Mouse (Mus musculus) layer of hippocampus, adult 2 months (tissue): ENCODE data around the gene Rac2. TPM values are rescaled to one million over a fixed set of nuclear protein-coding genes. Genes with fewer than 3 reads are reported as not detected.
A peak's percentile ranks its signal among the peaks of the same experiment; 100 is the strongest.

Experiments
- DNase-seq, 2 experiments: peaks; one replicate each; pipeline ENCODE4 v3.0.0; 2022; ENCODE audit warnings: low spot score in 2 of 2
- H3K27ac ChIP-seq: fragments of 200-600 bp; 2 replicates; pipeline ENCODE4 v1.8.1; 2022
- H3K4me3 ChIP-seq: fragments of 200-600 bp; 2 replicates; pipeline ENCODE4 v1.8.1; 2022; ENCODE audit warnings: mild to moderate bottlenecking
- CTCF ChIP-seq: fragments of 200-600 bp; conservative IDR thresholded peaks from 2 replicates; pipeline ENCODE4 v1.8.1; 2022; ENCODE audit warnings: antibody characterized with exemption, mild to moderate bottlenecking, moderate library complexity
- total RNA-seq, 2 experiments: library from RNA; stranded (reverse); gene quantifications; 2 replicates each; pipeline ENCODE4 v1.2.3; 2021

The Rac2 gene
- total RNA-seq, 2 experiments from 2014 or later = 2.2 to 3.7 TPM

DNA sequence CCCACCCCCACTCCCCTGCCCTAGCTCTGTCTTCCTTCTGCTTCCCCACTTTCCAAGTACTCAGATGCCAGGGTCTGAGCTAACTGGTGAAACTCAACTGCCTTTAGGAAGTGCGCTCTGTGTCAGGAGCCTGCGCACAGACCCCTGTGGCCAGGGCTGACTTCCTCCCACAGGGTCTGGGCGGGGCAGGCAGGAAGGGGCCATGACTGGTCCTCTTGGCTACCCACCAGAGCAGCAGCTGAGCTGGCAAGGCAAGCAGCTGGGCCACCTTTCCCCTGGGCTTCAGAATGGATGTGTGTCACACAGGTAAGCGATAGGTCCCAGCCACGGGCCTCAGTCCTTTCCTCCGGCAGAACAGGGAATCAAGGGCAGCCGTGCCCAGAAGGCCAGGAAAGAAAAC, 24.3 kb upstream of the Rac2 start, which contains the start of gene Cyth4:
Cyth4 (plus strand) TSS at position 134 of the 400 bp plus-strand sequence.
- no peak for TF ChIP-seq CTCF
- Histone ChIP-seq H3K27ac (peak within 1 kb of the TSS; percentile 49; the same call in 1 of the 2 replicates), H3K4me3 (peak within 1 kb of the TSS; percentile 31)
- DNase-seq = no peak

DNA sequence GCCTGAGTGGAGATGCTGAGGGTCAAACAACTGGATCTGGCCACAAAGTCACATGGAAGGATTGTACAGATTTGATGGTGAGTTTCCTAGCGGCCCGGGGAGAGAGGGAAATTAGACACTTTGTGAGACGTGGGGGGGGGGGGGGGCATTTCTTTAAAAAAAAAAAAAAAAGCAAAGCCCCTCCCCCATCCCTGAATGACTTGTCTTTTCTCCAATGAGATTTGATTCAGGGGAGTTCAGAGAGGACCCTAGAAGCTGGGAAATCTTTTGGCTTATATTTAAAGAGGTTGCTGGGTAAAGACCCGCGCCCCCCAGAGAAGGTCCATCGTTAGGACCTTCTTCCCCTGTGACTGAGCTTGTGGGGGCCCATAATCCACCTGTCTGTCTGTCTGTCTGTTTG, 23.9 kb upstream of the Rac2 start:
- no peak for DNase-seq
- Histone ChIP-seq H3K27ac (no peak overlapping the region), H3K4me3 (no peak overlapping the region)
- TF ChIP-seq CTCF = no peak

DNA sequence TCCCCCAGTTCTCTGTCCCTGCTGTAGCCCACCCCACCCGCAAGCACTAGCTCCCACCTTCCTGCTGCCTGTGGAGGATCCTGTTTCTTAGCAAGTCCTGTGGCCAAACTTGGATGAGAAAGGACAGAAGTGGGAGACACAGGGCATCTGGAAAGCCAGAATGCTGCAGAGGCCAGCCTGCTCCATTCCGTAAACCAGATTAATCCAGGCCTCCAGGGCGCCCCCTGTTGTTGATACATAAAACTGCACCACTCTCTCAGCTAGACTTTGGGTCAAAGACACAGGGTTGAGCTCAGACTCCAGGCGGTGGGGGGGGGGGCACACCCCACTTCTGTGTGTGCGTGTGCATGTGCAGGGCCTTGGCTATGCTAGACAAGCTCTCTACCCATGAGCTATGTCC, 22.9 kb upstream of the Rac2 start:
- peak; percentile 55 for TF ChIP-seq CTCF
- DNase-seq = no peak
- H3K4me3 ChIP-seq = no peak overlapping the region
- no peak overlapping the region for H3K27ac ChIP-seq

DNA sequence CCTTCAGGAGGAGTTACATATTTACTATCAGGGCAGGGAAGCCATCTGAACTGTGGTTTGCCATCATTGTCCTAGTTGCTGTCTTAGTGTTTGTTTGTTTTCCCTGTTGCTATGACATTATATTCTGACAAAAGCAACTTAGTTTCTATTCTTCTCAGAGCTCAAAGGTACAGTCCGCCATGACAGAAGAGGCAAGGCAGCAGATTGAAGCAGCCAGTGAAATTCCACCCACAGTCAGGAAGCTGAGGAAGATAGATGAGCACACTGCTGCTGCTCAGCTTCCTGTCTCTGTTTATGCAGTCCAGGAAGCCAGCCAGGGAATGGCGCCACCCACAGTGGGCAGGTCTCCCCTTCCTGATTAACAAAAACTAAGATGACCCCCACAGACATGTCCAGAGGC, 22.2 kb upstream of the Rac2 start:
- Histone ChIP-seq H3K27ac (no peak overlapping the region), H3K4me3 (no peak overlapping the region)
- no peak for DNase-seq
- no peak for TF ChIP-seq CTCF

DNA sequence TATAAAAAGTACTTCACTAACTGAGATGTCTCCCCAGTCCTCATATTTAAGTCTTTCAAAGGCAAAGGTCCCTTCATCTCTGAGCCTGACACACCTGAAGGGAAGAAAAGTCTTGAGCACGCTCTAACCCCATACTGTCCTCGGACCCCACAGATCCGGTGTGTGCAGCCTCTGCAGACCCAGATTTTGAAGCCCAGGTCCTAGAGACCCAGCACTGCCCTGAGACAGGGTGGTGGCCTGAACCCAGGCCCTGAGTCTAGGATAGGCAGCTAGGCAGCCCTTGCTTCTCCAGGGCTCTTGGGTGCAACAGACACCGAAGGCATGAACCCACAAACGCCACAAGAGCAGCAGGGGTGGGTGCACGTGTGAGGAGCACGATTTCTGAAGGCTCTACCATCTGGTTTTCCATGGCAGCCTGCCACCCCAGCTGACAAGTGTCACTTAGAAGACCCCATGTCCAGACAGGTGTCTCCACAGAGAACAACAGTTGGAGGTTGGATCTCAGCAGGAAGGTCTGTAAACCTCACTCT, 21.4 kb upstream of the Rac2 start:
- TF ChIP-seq CTCF = no peak
- H3K27ac ChIP-seq = no peak overlapping the region
- H3K4me3 ChIP-seq = no peak overlapping the region
- no peak for DNase-seq

DNA sequence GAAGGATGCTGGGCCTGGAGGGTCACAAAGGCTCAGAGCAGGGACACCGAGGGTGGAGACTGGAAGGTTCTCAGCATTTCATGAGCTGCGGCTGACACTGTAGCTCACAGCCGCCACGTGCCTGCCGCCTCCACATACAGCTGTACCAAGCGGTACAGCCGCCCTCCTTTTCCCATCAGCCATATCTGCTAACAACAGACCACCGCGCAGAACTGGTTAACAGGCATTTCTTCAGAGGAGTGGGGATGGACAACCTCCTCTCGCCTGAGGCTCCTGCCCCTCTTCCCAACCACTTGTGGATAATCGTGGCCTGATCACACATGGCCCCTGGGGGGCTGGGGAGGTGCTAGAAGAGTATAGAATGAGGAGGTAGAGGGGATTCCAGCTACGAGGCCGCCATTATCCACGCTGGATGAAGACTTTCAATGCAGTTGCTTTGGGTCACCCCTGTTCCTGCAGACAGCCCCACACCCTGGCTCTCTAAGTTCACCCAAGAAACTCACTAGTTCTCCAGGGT, 19.9 kb upstream of the Rac2 start:
- Histone ChIP-seq H3K4me3 (no peak overlapping the region), H3K27ac (no peak overlapping the region)
- DNase-seq = no peak
- TF ChIP-seq CTCF = no peak

DNA sequence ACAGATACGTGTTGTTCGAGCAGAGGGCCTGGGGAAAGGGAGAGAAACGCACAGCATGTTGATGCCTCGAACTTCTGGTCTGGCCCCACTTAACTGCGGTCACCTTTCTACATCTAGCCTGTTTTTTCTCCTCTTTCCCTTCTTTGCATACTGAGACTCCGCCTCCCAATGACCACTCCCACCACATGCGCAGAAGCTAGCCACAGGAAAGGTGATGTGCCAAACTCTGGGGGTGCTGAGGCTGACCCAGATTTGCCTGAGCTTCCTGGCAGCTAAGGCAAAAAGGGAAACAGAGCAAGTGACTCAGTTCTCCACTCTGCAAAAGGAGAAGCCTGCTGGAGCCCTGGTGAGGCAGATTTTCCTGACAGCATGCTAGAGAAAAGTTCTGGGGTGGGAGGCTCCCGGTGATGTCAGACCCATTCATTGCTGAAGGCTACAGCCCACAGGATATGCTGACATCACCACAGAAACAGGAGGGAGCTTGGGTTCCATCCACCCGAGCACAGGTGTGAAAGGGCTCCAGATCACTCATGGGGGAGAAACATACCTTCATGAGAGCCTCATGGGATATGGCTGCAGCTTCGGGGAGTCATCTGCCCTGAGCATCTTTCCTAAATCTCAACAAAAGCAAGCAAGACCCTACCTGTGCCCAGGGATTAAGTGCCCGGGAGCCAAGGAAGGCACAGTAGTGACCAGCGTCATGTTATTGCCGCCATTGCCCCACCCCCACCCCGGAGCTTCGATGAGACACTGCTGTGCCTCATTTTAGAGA, 19.3 kb upstream of the Rac2 start:
- H3K4me3 ChIP-seq = no peak overlapping the region
- TF ChIP-seq CTCF = no peak
- H3K27ac ChIP-seq = no peak overlapping the region
- no peak for DNase-seq

DNA sequence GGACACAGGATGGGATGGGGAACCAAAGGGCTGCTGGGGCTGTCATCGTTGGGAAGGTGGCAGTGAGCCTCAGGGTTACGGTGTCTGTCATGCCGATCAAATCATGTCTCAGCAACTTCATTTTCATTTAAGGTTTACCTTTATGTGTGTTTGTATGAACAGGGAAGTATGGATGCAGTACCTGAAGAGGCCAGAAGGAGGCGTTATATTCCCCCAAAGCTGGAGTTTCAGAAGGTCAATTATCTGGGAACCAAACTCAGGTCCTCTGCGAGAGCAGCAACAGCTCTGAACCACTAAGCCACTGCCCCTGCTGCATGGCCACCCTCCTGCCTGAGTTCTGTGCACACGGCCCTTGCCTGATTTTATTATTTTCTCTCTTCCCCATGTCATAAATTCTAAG, 18.2 kb upstream of the Rac2 start:
- no peak overlapping the region for H3K27ac ChIP-seq
- H3K4me3 ChIP-seq = no peak overlapping the region
- TF ChIP-seq CTCF = peak; percentile 64
- no peak for DNase-seq

DNA sequence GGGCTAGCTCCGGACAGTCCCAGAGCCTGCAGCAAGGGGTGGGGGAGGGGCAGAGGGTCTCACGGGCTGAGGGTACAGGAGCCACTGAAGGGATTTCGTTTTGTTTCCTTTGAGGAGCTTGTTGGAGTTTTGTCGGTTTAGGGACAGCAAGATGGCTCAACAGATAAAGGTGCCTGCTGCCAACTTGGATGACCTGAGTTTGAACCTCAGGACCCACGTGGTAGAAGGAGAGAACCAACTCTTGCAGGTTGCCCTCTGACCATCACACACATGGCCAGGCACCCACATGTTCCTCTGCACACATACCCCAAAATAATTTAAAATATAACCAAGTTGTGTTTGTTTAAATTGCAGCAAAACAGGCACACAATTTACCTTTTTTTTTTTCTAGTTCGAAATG, 17.4 kb upstream of the Rac2 start:
- no peak overlapping the region for H3K27ac ChIP-seq
- no peak overlapping the region for H3K4me3 ChIP-seq
- no peak for DNase-seq
- no peak for TF ChIP-seq CTCF

DNA sequence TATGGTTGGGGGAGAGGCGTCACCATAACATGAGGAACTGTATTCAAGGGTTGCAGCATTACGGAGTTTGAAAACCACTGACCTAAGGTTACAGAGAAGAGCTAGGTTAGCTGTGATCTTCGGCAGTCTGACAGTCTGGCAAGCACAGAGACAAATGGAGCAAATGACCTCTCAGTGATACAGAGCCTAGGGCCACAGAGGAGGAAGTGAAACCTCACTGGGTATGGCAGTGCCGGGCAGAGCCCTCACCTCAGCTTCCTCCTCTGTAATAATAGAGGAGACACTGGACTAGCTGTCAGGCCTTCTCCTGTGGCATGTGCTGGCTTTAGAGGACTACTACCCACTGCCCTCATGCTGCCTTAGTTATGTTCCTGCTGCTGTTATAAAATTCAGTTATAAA, 16.3 kb upstream of the Rac2 start:
- no peak for TF ChIP-seq CTCF
- no peak for DNase-seq
- Histone ChIP-seq H3K27ac (no peak overlapping the region), H3K4me3 (no peak overlapping the region)

DNA sequence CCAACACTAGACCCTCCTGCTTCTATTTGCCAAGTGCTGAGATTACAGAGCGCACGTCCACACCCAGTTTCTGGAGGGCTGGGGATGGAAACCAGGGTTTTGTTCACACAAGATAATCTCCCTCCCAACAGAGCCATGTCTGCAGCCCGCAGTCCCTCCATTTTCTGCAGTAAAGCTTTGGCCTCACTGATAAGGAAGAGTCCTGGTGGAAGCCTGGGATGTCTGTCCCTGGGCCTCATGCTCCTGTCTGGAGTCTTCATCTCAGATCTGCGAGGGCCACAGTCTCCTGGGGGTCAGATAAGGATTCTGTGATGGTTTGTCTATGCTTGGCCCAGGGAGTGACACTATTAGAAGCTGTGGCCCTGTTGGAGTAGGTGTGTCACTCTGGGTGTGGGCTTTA, 15.5 kb upstream of the Rac2 start:
- Histone ChIP-seq H3K27ac (no peak overlapping the region), H3K4me3 (no peak overlapping the region)
- TF ChIP-seq CTCF = no peak
- no peak for DNase-seq

DNA sequence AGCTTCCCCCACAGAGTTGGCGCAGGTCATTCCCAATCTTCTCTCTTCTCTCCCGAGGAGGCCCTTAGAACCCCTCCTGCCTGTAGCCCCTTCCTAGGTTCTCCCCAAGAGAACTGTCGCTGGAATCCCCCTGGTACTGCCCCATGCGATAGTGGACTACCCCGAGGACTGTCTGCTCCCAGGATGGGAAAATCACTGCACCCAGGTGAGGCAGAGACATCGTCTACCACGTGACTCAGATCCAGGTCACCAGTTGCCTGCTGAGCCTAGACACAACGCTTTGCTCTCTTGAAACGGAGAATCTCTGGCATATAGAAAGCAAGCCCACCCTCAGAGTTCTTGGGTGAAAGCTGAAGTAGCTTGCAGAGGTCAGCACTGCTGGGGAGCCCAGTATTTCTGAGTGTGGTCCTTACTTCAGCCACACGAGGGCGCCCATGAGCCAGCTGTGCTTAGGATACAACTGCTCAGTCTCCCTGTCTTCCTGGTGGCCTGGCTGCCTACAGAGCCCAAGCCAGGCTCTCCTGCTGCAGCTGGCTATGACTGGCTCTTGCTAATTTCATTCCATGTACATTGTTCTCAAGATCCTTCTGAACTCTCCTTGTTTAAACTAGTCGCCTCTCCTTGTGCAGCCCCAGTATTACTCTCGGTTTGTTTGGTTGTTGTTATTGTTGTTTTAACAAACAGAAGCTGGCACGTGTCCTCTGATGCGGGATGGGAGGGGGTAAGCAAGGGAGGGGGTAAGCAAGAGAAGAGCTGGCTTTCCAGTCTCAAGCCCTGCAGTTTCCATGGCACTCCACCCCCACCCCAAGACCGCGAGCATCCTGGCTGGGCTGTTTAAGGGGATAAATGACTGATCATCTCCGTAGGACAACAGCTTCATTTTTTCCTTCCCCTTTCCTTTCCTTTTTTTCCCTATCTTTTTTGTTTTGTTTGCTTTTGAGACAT, 14.7 kb upstream of the Rac2 start:
- TF ChIP-seq CTCF = peak; percentile 97
- Histone ChIP-seq H3K27ac (no peak overlapping the region), H3K4me3 (no peak overlapping the region)
- DNase-seq = peak; percentile 86 to 92

DNA sequence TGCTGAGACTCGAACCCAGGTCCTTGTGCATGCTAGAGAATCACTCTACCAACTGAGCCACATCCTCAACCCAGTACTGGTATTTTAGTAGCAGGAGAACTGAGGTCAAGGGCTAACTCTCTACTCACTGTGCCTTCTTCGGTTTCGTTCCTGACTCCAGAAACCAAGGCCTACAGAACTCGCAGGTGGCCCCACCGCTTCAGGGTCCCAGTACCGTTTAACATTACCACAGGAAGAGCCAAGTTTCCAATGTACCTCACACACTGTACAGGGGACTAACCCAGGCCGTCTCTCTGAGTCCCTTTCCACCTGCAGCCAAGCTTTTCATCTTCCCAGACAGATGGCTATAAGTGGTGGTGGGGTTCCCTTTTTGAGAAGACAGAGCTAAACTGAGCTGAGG, 12.8 kb upstream of the Rac2 start:
- no peak overlapping the region for H3K27ac ChIP-seq
- no peak for TF ChIP-seq CTCF
- DNase-seq = no peak
- H3K4me3 ChIP-seq = no peak overlapping the region
